19 mouse cellular contexts compared by ENCODE assay signal in the genomic region with DNA sequence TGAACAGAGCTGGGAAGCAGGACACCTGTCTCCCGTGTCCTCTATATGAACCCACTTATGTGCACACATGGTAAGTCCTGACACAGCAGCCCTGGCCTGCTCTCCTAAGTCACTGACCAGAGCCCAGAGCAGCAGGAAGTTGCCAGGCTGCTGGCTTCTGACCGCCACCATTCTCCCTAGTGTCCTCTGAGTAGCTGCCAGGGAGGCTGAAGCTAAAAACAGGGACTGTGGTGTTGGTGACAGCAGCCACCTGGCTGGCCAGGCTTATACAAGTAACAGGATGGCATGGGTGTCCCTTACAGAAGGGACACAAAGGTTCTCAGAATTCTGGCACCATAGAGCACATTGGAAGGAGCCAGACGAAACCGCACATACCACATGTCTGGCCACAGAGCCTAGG. TPM values are rescaled to one million over a fixed set of nuclear protein-coding genes. Genes with fewer than 3 reads are reported as not detected.
DNase-seq lines count a peak whose midpoint lies in the region; ATAC-seq lines count a peak whose summit lies in the region.
"Had no signal": no experiment of that assay in that cellular context is flagged by ENCODE, and none has a peak within 500 bp of the region (broad histone marks: within the 10 kb centered on the region; RNA-seq: fewer than 3 reads in every experiment).

No protein-coding gene starts in this region.

- H3K9ac ChIP-seq in kidney, embryonic 14.5 days (ENCODE audit: low read depth, low read length), result peak overlapping the region; percentile 23; the same call in 1 of the 2 replicates
- H3K9ac ChIP-seq in kidney, embryonic 16.5 days (replicated peaks; ENCODE audit: low read length), result no peak overlapping the region
- 0 out of 2 replicates have a peak overlapping the region, but pooled peaks have one; percentile 15 for H3K9ac ChIP-seq in midbrain, embryonic 12.5 days (replicated peaks)
- no peak overlapping the region for H3K9ac ChIP-seq in midbrain, embryonic 16.5 days (ENCODE audit: low read depth, low read length)
- H3K9ac ChIP-seq: limb, embryonic 13.5 days had no signal

- H3K4me2 ChIP-seq in kidney, embryonic 14.5 days (replicated peaks; ENCODE audit: low read depth, low read length), result no peak overlapping the region
- H3K4me2 ChIP-seq in kidney, embryonic 16.5 days (replicated peaks; ENCODE audit: low read depth, low read length), result no peak overlapping the region
- H3K4me2 ChIP-seq in midbrain, embryonic 12.5 days (replicated peaks), result no peak overlapping the region
- no peak overlapping the region for H3K4me2 ChIP-seq in midbrain, embryonic 16.5 days (ENCODE audit: low read length)
- H3K4me2 ChIP-seq: midbrain, embryonic 11.5 days had no signal

- H3K4me1 ChIP-seq in kidney, embryonic 14.5 days (ENCODE audit: control insufficient read depth, insufficient read depth, low read length), result peaks cover 31% of the 10 kb centered on the region
- H3K4me1 ChIP-seq in kidney, embryonic 16.5 days (ENCODE audit: insufficient read depth, low read length), result peaks cover 35% of the 10 kb centered on the region
- H3K4me1 ChIP-seq in midbrain, embryonic 12.5 days, result peaks cover 32% of the 10 kb centered on the region
- H3K4me1 ChIP-seq in midbrain, embryonic 16.5 days (ENCODE audit: control insufficient read depth, insufficient read depth, low read length), result peaks cover 29% of the 10 kb centered on the region

- H3K27ac ChIP-seq in kidney, embryonic 14.5 days (ENCODE audit: low read depth, low read length), result no peak overlapping the region
- no peak overlapping the region for H3K27ac ChIP-seq in kidney, embryonic 16.5 days (ENCODE audit: low read length)
- no peak overlapping the region for H3K27ac ChIP-seq in midbrain, embryonic 12.5 days (replicated peaks)
- no peak overlapping the region for H3K27ac ChIP-seq in midbrain, embryonic 16.5 days (ENCODE audit: low read length)
- H3K27ac ChIP-seq: embryonic facial prominence, embryonic 13.5 days; hindbrain, postnatal 0 days; kidney, postnatal 0 days; limb, embryonic 13.5 days had no signal

- no peaks in the 10 kb centered on the region for H3K9me3 ChIP-seq in kidney, embryonic 14.5 days (ENCODE audit: control insufficient read depth, low read length)
- no peaks in the 10 kb centered on the region for H3K9me3 ChIP-seq in kidney, embryonic 16.5 days (ENCODE audit: low read length)
- H3K9me3 ChIP-seq in midbrain, embryonic 12.5 days, result no peaks in the 10 kb centered on the region
- H3K9me3 ChIP-seq in midbrain, embryonic 16.5 days (replicated peaks; ENCODE audit: control insufficient read depth, low read length, poor library complexity, severe bottlenecking), result no peaks in the 10 kb centered on the region
- H3K9me3 ChIP-seq: embryonic facial prominence, embryonic 13.5 days; limb, embryonic 13.5 days had no signal

- H3K36me3 ChIP-seq in kidney, embryonic 14.5 days (ENCODE audit: control insufficient read depth, insufficient read depth, low read length), result peaks cover 59% of the 10 kb centered on the region
- peaks cover 45% of the 10 kb centered on the region for H3K36me3 ChIP-seq in kidney, embryonic 16.5 days (ENCODE audit: insufficient read depth, low read length)
- H3K36me3 ChIP-seq in midbrain, embryonic 12.5 days, result peaks cover 60% of the 10 kb centered on the region
- peaks cover 21% of the 10 kb centered on the region for H3K36me3 ChIP-seq in midbrain, embryonic 16.5 days (ENCODE audit: control insufficient read depth, insufficient read depth, low read length)

- no peaks in the 10 kb centered on the region for H3K27me3 ChIP-seq in kidney, embryonic 14.5 days (ENCODE audit: control insufficient read depth, insufficient read depth, low read length)
- H3K27me3 ChIP-seq in kidney, embryonic 16.5 days (ENCODE audit: insufficient read depth, low read length), result no peaks in the 10 kb centered on the region
- no peaks in the 10 kb centered on the region for H3K27me3 ChIP-seq in midbrain, embryonic 12.5 days
- no peaks in the 10 kb centered on the region for H3K27me3 ChIP-seq in midbrain, embryonic 16.5 days (ENCODE audit: control insufficient read depth, insufficient read depth, low read depth, low read length)
- H3K27me3 ChIP-seq: CH12.LX; embryonic facial prominence, embryonic 13.5 days; limb, embryonic 13.5 days had no signal

- ATAC-seq in kidney, embryonic 14.5 days (ENCODE audit: low FRiP score, low TSS enrichment), result no peak
- ATAC-seq in kidney, embryonic 16.5 days (ENCODE audit: low FRiP score, low TSS enrichment), result no peak
- no peak for ATAC-seq in midbrain, embryonic 12.5 days (ENCODE audit: low FRiP score, low read depth)
- no peak for ATAC-seq in midbrain, embryonic 16.5 days
- ATAC-seq: forebrain, embryonic 16.5 days; hindbrain, postnatal 0 days; intestine, postnatal 0 days had no signal

- 91% methylated on average over 4 of the region's 4 CpGs for WGBS in kidney, embryonic 14.5 days
- 91% methylated on average over 4 of the region's 4 CpGs for WGBS in kidney, embryonic 16.5 days
- WGBS in midbrain, embryonic 12.5 days, result 97% methylated on average over 4 of the region's 4 CpGs
- WGBS in midbrain, embryonic 16.5 days, result 93% methylated on average over 4 of the region's 4 CpGs

- intact Hi-C loops in heart, postnatal 25 days (cut with DNase I), result no loop called here

- DNase-seq in heart, adult 11 months, result peak; percentile 97
- DNase-seq in heart, postnatal 25 days (ENCODE audit: low spot score), result no peak
- DNase-seq in skeletal muscle tissue, adult 2 months (ENCODE audit: low read depth, low spot score), result peak; percentile 78
- DNase-seq: adrenal gland, postnatal 14 days; cerebellum, postnatal 10 days; thymus, adult 2 months had no signal

- H3K4me3 ChIP-seq in kidney, embryonic 14.5 days (ENCODE audit: low read length), result no peak overlapping the region
- H3K4me3 ChIP-seq in kidney, embryonic 16.5 days (ENCODE audit: low read length), result no peak overlapping the region
- H3K4me3 ChIP-seq in midbrain, embryonic 12.5 days, result no peak overlapping the region
- H3K4me3 ChIP-seq in midbrain, embryonic 16.5 days (ENCODE audit: low read depth, low read length), result no peak overlapping the region
- H3K4me3 ChIP-seq: embryonic facial prominence, embryonic 13.5 days; myocyte had no signal

RNA-seq across cellular contexts. Expression of gene Cdc37, which starts 4.4 kb away (rescaled TPM):
- 100 to 1,000 TPM; 158 to 160 TPM for total RNA-seq in heart, postnatal 25 days (2021)
- polyA plus RNA-seq in kidney, embryonic 14.5 days (2014; fragmentation: Nextera tagmentation; extraction: Ambion mirVana), result 366 and 377 TPM in 2 replicates
- polyA plus RNA-seq in kidney, embryonic 16.5 days (2015; fragmentation: Nextera tagmentation; extraction: Ambion mirVana), result 359 and 386 TPM in 2 replicates
- polyA plus RNA-seq in midbrain, embryonic 12.5 days (2016; fragmentation: Nextera tagmentation; extraction: Ambion mirVana), result 278 and 283 TPM in 2 replicates
- 199 and 227 TPM in 2 replicates for polyA plus RNA-seq in midbrain, embryonic 16.5 days (2015; fragmentation: Nextera tagmentation; extraction: Ambion mirVana)

RNA-seq across cellular contexts. Expression of gene Tyk2, which starts 14.4 kb away (rescaled TPM):
- 1 to 10 TPM; 8.5 to 8.6 TPM for total RNA-seq in heart, postnatal 25 days (2021)
- 5.6 and 8.7 TPM in 2 replicates for polyA plus RNA-seq in kidney, embryonic 14.5 days (2014; fragmentation: Nextera tagmentation; extraction: Ambion mirVana)
- polyA plus RNA-seq in kidney, embryonic 16.5 days (2015; fragmentation: Nextera tagmentation; extraction: Ambion mirVana), result 16.1 and 16.3 TPM in 2 replicates
- 12.8 and 14.1 TPM in 2 replicates for polyA plus RNA-seq in midbrain, embryonic 12.5 days (2016; fragmentation: Nextera tagmentation; extraction: Ambion mirVana)
- 9.7 and 9.9 TPM in 2 replicates for polyA plus RNA-seq in midbrain, embryonic 16.5 days (2015; fragmentation: Nextera tagmentation; extraction: Ambion mirVana)

RNA-seq across cellular contexts. Expression of gene Pde4a, which starts 20.1 kb away (rescaled TPM):
- total RNA-seq in heart, postnatal 25 days (2021), result 10 to 100 TPM; 47.1 to 51.6 TPM
- 13.7 and 14.0 TPM in 2 replicates for polyA plus RNA-seq in kidney, embryonic 14.5 days (2014; fragmentation: Nextera tagmentation; extraction: Ambion mirVana)
- 14.3 and 15.3 TPM in 2 replicates for polyA plus RNA-seq in kidney, embryonic 16.5 days (2015; fragmentation: Nextera tagmentation; extraction: Ambion mirVana)
- polyA plus RNA-seq in midbrain, embryonic 12.5 days (2016; fragmentation: Nextera tagmentation; extraction: Ambion mirVana), result 11.3 and 11.5 TPM in 2 replicates
- polyA plus RNA-seq in midbrain, embryonic 16.5 days (2015; fragmentation: Nextera tagmentation; extraction: Ambion mirVana), result 44.2 and 49.3 TPM in 2 replicates

RNA-seq across cellular contexts. Expression of gene Raver1, which starts 53.6 kb away (rescaled TPM):
- total RNA-seq in heart, postnatal 25 days (2021), result 10 to 100 TPM; 25.8 to 27.9 TPM
- 70.6 and 96.0 TPM in 2 replicates for polyA plus RNA-seq in kidney, embryonic 14.5 days (2014; fragmentation: Nextera tagmentation; extraction: Ambion mirVana)
- 66.8 and 78.7 TPM in 2 replicates for polyA plus RNA-seq in kidney, embryonic 16.5 days (2015; fragmentation: Nextera tagmentation; extraction: Ambion mirVana)
- polyA plus RNA-seq in midbrain, embryonic 12.5 days (2016; fragmentation: Nextera tagmentation; extraction: Ambion mirVana), result 66.7 and 69.8 TPM in 2 replicates
- 28.9 and 30.4 TPM in 2 replicates for polyA plus RNA-seq in midbrain, embryonic 16.5 days (2015; fragmentation: Nextera tagmentation; extraction: Ambion mirVana)

RNA-seq across cellular contexts. Expression of gene Gm38431, which starts 53.6 kb away (rescaled TPM):
- 1 to 10 TPM in 1 of 2 experiments, under 1 TPM in 1; 0.86 to 1.5 TPM for total RNA-seq in heart, postnatal 25 days (2021)
- polyA plus RNA-seq in kidney, embryonic 14.5 days (2014; fragmentation: Nextera tagmentation; extraction: Ambion mirVana), result 2.8 and 3.1 TPM in 2 replicates
- 2.1 and 3.7 TPM in 2 replicates for polyA plus RNA-seq in kidney, embryonic 16.5 days (2015; fragmentation: Nextera tagmentation; extraction: Ambion mirVana)
- 2.3 and 2.9 TPM in 2 replicates for polyA plus RNA-seq in midbrain, embryonic 12.5 days (2016; fragmentation: Nextera tagmentation; extraction: Ambion mirVana)
- polyA plus RNA-seq in midbrain, embryonic 16.5 days (2015; fragmentation: Nextera tagmentation; extraction: Ambion mirVana), result 1.6 and 1.9 TPM in 2 replicates

Comparison
In these comparisons a context has a peak if more than half of its experiments do, and no peak if none do; other contexts are left out.
1. H3K9ac ChIP-seq: peak in kidney, embryonic 14.5 days (single experiment) and midbrain, embryonic 12.5 days (single experiment); none in kidney, embryonic 16.5 days (single experiment) and midbrain, embryonic 16.5 days (single experiment).